Mouse (Mus musculus) lung, postnatal 25 days (tissue): Measurements from ENCODE around the gene Eif4e1b.

Experiments
- DNase-seq: peaks from one replicate; pipeline ENCODE4 v3.0.0; 2022; ENCODE audit warnings: low spot score

Gene Eif4e1b

GRCm38 (mm10) chr13:54799701-54800100, 15.9 kb downstream of the Eif4e1b start:
- peak; percentile 66 for DNase-seq

GRCm38 (mm10) chr13:54800206-54800605, 16.4 kb downstream of the Eif4e1b start:
- DNase-seq: no peak

- DNase-seq: no peak
Observed at GRCm38 (mm10) chr13:54803010-54803409, 19.2 kb downstream of the Eif4e1b start.

- DNase-seq: no peak
Observed at GRCm38 (mm10) chr13:54805134-54805838, 21.5 kb downstream of the Eif4e1b start.

GRCm38 (mm10) chr13:54806434-54806976, 22.7 kb downstream of the Eif4e1b start:
- DNase-seq: no peak

- no peak for DNase-seq
Observed at GRCm38 (mm10) chr13:54808067-54808466, 24.3 kb downstream of the Eif4e1b start.

- no peak for DNase-seq
Observed at GRCm38 (mm10) chr13:54811476-54811875, 27.7 kb downstream of the Eif4e1b start.

- DNase-seq: no peak
Observed at GRCm38 (mm10) chr13:54813381-54813780, 29.6 kb downstream of the Eif4e1b start.

- DNase-seq: no peak
Observed at GRCm38 (mm10) chr13:54818399-54819254, 34.8 kb downstream of the Eif4e1b start.

- no peak for DNase-seq
Observed at GRCm38 (mm10) chr13:54821106-54821505, 37.3 kb downstream of the Eif4e1b start.

GRCm38 (mm10) chr13:54821931-54822330, 38.1 kb downstream of the Eif4e1b start:
- DNase-seq: no peak

- no peak for DNase-seq
Observed at GRCm38 (mm10) chr13:54824111-54824931, 40.5 kb downstream of the Eif4e1b start.

- no peak for DNase-seq
Observed at GRCm38 (mm10) chr13:54827992-54828391, 44.2 kb downstream of the Eif4e1b start.

- no peak for DNase-seq
Observed at GRCm38 (mm10) chr13:54828508-54828907, 44.7 kb downstream of the Eif4e1b start.

GRCm38 (mm10) chr13:54829450-54829849, 45.7 kb downstream of the Eif4e1b start:
- no peak for DNase-seq

- DNase-seq: no peak
Observed at GRCm38 (mm10) chr13:54836351-54837030, 52.7 kb downstream of the Eif4e1b start.

GRCm38 (mm10) chr13:54837061-54837460, 53.3 kb downstream of the Eif4e1b start:
- DNase-seq: no peak

- no peak for DNase-seq
Observed at GRCm38 (mm10) chr13:54837471-54837889, 53.7 kb downstream of the Eif4e1b start.
